Mouse (Mus musculus) C2C12 (cell line): ENCODE measurements around the gene Insyn1.
A peak's percentile ranks its signal among the peaks of the same experiment; 100 is the strongest.

Source experiments
- CEBPB ChIP-seq: IDR thresholded peaks from one replicate; pipeline ENCODE4 v1.6.1; 2011; ENCODE audit warnings: low read depth, mild to moderate bottlenecking, control low read depth, moderate library complexity
- CTCF ChIP-seq: IDR thresholded peaks from one replicate; pipeline ENCODE4 v1.5.1; 2011; ENCODE audit not compliant: control insufficient read depth, insufficient read depth, insufficient read length
- USF1 ChIP-seq: IDR thresholded peaks from one replicate; pipeline ENCODE4 v1.6.1; 2011; ENCODE audit warnings: low read depth, mild to moderate bottlenecking, control low read depth, moderate library complexity

DNA sequence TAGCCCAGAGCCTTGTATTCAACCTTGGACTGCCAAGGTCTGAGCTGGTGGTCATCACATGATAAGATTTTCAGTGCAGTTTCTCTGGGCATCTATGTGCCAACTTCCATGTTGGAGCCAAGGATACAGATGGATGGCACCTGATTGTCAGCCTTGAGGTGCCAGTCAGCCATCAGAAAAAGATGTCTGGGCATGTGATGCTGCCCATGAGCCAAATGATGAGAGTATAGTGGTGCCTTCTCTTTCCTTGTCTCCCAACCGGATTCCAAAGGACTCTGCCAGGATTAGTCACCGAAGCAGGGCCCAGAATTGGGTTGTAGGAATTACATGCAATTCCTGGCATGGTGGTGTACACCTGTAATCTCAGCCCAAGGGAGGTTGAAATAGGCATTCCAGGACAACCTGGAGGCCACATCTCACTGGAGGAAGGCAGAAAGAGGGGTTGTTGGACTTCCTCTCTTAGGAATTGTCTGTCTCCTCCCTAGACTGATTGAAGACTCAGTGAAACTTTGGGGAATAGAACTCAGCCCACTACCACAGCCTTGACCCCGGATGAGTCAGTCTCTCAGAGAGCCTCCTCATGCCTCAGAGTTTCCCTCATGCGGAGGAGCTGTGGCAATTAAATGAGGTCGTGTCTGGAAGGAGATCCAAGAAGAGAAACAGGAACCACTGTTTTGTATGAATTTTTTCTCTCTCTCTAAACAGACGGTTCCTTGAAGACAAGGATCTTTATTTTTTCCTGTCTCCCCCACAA lies 46.9 kb upstream of the Insyn1 start:
- TF ChIP-seq CTCF (no peak), USF1 (peak; percentile 70), CEBPB (no peak)
